Mouse (Mus musculus): ENCODE measurements at regions not wholly inside any gene's neighbourhood (a gene's known extent, or its start where the extent isn't known, plus 50 kb on each side); places are given as distances from the start of the nearest gene placed in this dataset.

- ATAC-seq (replicated peaks; ENCODE audit: low read depth, poor library complexity, severe bottlenecking): no peak
These were observed 53.1 kb upstream of the Galnt7 start for GRCm38 (mm10) chr8:57705957-57706356.

- ATAC-seq (replicated peaks; ENCODE audit: low read depth, poor library complexity, severe bottlenecking): no peak
These were observed 51.3 kb upstream of the Galnt7 start for GRCm38 (mm10) chr8:57704161-57704560.

GRCm38 (mm10) chr8:57702407-57703113 lies 49.7 kb upstream of the Galnt7 start:
- peak; percentile 68 for ATAC-seq (replicated peaks; ENCODE audit: low read depth, poor library complexity, severe bottlenecking)

Measured in common myeloid progenitor, adult 5-6 weeks (primary cell).